Mouse (Mus musculus) small intestine, adult 2 months (tissue): ENCODE data around the gene BC005624.
A peak's percentile ranks its signal among the peaks of the same experiment; 100 is the strongest.

ENCODE experiments used
- CTCF ChIP-seq: fragments of 200-500 bp; IDR thresholded peaks from 2 replicates; pipeline ENCODE4 v1.5.1; 2012; ENCODE audit warnings: low read depth, mild to moderate bottlenecking, control low read depth, inconsistent platforms, low read length, moderate library complexity, mixed read lengths; ENCODE audit not compliant: insufficient replicate concordance, insufficient read length; ENCODE audit errors: extremely low read depth
- POLR2A ChIP-seq: fragments of 200-500 bp; IDR thresholded peaks from 2 replicates; pipeline ENCODE4 v1.6.1; 2012; ENCODE audit warnings: low read depth, mild to moderate bottlenecking, control low read depth, inconsistent platforms, low read length, moderate library complexity

DNA sequence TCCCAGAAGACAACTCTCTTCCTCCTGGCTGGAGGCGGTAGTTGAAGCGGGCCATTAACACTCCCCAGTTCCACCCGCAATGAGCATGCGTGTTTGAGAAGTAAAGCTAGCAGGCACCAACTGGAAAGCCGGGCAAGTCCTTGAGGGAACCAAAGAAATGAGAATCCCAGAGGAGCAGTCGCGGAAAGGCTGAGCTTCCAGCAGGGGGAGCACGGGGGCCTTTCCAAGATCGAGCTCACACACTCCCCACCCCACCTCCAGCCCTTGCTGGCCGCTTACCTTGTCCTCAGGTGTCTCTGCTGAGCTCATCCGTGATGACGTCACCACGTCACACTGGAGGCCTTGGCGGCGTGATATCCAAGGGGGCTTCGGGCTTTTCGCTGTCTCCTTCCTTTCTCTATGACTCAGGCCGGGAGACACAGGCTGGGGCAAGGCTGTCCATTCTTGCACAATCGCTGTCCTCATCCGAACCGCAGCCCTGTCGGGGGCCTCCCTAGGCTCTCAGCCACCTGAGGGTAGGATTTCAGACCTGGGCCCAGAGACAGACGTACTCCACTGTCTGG is 52.4 kb downstream of the BC005624 start, which contains the start of gene Ptges:
- TF ChIP-seq CTCF: peak; percentile 75
- no peak for TF ChIP-seq POLR2A
